Mouse (Mus musculus): ENCODE results near the gene Cdc42se2.

Cdc42se2 gene

DNA sequence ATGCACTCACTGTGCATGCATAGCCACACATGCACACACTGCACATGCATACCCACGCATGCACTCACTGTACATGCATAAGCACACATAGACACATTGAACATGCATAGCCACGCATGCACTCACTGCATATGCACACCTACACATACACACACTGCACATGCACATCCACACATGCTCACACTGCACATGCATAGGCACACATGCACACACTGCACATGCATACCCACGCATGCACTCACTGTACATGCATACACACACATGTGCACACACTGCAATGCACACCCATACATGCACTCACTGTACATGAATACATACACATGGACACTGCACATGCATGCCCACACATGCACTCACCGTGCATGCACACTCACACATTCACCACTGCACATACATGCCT is 4.0 kb upstream of the Cdc42se2 start:
- no peak for DNase-seq (ENCODE audit: low read depth)

- peak; percentile 26 for DNase-seq (ENCODE audit: low read depth)
These were observed 502 bp downstream of the Cdc42se2 start for GRCm38 (mm10) chr11:54786858-54787487.

DNA sequence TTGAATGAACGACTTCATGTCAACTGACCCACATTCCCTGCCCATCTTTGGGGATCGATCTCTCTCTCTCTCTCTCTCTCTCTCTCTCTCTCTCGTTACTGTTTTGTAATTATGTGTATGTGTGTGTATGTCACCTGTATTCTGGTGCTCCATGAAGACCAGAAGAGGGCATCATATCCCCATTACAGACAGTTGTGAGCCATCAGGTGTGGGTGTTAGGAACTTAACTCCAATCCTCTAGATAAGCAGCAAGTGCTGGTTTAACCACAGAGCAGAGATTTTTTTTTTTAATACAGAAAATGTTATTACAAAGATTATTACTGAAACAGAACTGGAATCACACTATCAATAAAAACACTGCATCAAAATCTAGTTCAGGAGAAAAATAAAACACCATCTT is 1.9 kb downstream of the Cdc42se2 start:
- DNase-seq (ENCODE audit: low read depth): no peak

DNA sequence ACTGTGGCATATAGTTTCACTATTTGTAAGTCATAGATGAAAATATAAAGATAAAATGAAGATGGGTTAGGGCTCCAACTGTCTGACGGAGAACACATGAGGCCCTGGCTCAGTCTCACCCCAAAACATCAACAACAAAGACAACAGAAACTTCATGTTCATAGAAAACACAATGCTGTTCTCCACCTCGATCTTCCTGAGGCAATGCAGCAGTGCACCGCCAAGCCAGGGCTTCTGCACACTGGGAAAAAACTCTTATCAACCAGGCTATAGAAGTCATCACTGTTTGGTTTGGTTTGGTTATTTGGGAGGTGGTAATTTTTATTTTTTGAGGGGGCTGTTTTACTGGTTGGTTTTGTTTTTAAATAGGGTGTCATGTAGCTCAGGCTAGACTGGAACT is 3.0 kb downstream of the Cdc42se2 start:
- DNase-seq (ENCODE audit: low read depth): no peak

DNA sequence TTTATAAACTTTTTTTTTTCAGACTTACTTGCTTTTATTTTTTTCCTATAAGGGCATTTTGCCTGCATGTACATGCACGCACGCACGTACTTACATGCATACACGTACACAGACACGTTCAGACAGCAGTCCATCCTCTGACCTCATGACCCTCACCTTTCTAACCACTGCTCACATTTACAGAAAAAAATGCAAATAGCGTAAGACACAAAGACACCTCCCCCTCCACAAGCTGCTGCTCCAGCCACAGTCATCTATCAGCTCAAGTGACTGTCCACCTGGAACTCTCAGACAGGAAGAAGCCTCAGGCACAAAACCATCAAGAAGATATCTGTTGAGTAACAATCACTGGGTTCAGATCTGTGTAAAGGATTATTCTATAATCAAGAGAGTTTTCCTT is 5.2 kb downstream of the Cdc42se2 start:
- DNase-seq (ENCODE audit: low read depth): no peak

GRCm38 (mm10) chr11:54779946-54780345 is 7.5 kb downstream of the Cdc42se2 start:
- no peak for DNase-seq (ENCODE audit: low read depth)

GRCm38 (mm10) chr11:54778131-54778844 is 9.2 kb downstream of the Cdc42se2 start:
- DNase-seq (ENCODE audit: low read depth): no peak

GRCm38 (mm10) chr11:54777387-54778130 is 9.9 kb downstream of the Cdc42se2 start:
- no peak for DNase-seq (ENCODE audit: low read depth)

- no peak for DNase-seq (ENCODE audit: low read depth)
These were observed 10.6 kb downstream of the Cdc42se2 start for GRCm38 (mm10) chr11:54776735-54777333.

DNA sequence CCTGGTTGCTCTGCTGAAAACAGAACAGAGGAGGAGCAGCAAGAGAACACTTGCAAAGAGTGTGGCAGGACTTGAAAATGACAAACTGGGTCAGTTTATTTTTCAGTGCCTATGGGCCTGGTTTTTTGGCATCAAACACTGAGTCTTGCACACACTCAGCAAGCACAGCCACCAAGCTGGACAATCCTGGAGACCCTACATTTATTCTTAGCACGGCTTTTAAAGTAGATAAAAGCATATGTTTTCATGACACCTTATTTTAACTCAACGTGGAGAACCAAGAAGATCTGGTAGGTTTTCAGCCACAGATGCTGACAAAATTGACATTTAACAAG is 11.1 kb downstream of the Cdc42se2 start:
- no peak for DNase-seq (ENCODE audit: low read depth)

DNA sequence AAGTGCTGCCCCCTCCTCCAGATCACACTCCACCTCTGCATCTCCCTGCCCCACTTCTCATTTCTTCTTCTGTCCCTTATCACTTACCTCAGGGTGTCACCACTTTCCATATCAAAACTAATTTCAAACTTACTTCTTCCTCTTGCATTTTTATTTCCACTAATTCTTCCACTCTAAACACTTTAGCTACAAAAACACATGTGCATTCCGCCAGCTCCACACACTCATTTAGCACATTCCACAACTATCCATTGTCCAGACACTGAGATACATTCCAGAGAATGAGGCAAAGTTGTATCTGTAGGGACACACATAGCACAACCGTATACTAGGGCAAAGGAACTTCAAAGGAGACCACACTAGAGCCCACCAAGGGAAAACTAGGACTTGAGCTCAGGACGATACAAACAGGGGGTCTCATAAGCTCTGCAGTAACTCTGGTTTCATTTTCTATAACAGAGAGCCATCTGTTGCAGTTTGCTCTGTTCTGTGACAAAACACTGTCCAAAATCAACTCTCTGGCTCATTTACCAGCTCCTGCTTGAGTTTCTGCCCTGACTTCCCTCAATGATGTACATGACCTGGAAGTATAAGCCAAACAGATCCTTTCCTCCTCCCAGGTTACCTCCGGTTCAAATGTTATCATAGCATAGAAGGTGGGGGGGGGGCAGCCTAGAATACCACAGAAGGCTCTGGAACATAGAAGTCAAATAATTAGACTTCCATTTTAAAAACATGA is 11.7 kb downstream of the Cdc42se2 start:
- no peak for DNase-seq (ENCODE audit: low read depth)

- DNase-seq (ENCODE audit: low read depth): no peak
These were observed 13.0 kb downstream of the Cdc42se2 start for GRCm38 (mm10) chr11:54774282-54775078.

DNA sequence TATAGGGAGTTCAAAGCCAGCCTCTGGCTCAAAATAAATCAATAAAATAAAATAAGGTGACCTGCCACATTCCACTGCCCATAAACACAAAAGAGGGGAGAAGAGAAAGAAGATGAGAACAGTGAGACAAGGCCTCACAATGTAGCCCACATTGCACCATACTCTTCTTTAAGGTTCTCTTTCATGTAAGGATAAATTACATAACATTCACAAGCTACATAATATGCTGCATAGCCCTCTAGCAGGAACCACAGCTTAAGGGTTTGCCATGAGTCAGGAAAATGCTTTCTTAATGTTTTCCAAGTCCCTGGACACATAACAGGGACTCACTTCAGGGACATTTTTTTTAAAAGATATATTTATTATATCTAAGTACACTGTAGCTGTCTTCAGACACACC is 15.9 kb downstream of the Cdc42se2 start:
- no peak for DNase-seq (ENCODE audit: low read depth)

GRCm38 (mm10) chr11:54769843-54770242 is 17.6 kb downstream of the Cdc42se2 start:
- DNase-seq (ENCODE audit: low read depth): no peak

DNA sequence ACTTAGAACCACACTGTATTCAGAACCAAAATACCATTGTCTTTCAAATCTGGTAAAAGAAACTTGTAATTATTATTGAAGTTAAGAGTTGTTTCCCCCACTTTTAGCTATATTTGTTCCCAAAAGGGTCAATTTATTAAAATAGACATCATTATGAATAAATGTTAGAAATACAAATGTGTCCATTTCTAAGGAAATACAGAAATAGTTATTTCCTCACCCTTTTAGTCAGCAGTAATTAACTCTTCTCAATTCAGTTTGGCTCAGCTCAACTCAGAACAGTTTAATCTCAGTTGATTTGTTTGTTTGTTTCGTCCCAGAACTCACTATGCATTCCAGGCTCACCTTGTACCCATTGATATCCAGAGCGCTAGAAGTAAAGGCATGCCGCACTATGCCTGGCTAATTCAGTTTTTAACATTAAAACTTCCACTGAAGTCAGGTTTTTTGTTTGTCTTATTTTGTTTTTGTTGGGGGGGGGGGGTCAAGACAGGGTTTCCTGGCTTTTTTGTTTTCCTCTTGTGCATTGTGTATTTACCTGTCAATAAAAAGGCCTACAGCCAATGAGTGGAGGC is 19.3 kb downstream of the Cdc42se2 start:
- DNase-seq (ENCODE audit: low read depth): no peak

DNA sequence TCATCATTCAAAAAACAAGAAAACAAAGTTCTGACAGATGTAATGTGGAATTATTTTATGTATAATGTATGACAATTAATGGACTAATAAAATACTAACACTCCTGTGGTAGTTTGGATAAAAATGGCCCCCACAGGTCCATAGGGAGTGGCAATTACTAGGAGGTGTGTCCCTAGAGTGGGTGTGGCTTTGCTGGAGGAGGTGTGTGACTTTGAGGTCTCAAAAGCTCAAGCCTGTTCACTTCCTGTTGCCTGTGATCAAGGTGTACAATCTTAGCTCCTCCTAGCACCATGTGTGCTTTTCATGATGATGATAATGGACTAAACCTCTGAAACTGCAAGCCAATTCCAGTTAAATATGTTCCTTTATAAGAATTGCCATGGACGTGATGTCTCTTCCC is 22.7 kb downstream of the Cdc42se2 start:
- DNase-seq (ENCODE audit: low read depth): no peak

DNA sequence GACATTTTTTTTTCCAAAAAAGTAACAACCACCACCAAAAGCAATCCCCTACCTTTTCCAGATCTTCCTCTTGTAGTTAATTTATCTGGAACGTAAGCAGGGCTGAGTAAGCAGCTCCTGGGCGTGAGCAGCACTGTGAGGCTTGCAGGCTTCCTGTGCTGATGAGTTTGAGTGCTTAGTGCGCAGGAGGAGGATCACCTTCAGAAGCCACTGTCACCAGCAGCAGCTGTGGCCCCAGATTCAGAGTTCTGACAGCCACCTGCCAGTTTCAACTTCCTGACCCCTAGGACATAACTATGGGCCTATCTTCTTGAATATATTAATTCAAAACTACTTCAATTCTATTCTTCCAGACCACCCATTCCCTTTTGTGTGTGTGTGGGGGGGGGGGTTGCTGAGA is 23.4 kb downstream of the Cdc42se2 start:
- DNase-seq (ENCODE audit: low read depth): no peak

DNA sequence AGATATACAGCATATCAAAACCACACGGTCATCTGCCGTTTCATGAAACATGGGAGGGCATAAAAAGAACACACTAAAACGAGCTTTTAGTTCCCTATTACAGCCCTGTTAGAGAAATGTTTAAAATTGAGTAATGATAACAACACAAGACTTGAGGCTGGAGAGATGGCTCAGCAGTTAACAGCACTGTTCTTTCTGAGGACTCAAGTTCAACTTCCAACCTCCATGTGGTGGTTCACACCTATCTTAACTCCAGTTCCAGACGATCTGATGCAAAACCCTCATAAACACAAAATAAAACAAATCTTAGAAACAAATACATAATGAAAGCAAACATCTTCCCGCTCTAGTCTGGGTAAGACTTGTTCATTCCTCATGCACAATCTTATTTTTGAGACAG is 24.7 kb downstream of the Cdc42se2 start:
- DNase-seq (ENCODE audit: low read depth): no peak

DNA sequence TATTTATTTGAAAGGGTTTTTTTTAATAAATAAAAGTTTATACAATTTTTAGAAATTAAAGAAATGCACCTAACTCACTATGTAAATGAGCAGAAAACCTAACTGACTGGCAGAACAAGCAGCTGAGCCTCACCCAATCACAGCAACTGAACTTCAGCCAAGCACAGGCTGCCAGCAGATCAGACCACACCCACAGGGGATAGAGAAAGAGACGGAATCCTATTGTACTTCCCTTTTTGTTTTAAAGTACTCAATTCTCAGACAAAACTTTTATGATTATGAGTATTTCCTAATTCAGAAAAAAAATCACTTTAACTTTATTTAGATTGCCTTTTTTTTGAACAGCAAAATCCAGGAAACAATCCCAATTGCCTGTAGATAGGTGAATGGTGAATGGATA is 29.5 kb downstream of the Cdc42se2 start:
- no peak for DNase-seq (ENCODE audit: low read depth)

GRCm38 (mm10) chr11:54755148-54755664 is 32.3 kb downstream of the Cdc42se2 start:
- peak; percentile 30 for DNase-seq (ENCODE audit: low read depth)

Data from fibroblast of lung, adult 2 months (primary cell).